Mouse (Mus musculus) stomach, embryonic 14.5 days (tissue): Measurements from ENCODE around the gene Cbs. TPM values are rescaled to one million over a fixed set of nuclear protein-coding genes. Genes with fewer than 3 reads are reported as not detected.

ENCODE experiments used
- ATAC-seq: fragments of 200-750 bp; cut with Nextera tagmentation; 2 replicates; pipeline ENCODE4 v1.8.0; 2017; ENCODE audit warnings: low read depth, moderate TSS enrichment; ENCODE audit not compliant: insufficient number of reproducible peaks, insufficient read depth, low FRiP score
- H3K27ac ChIP-seq: fragments of 300-500 bp; sonication (generic); 2 replicates; pipeline ENCODE4 v1.5.1; 2014; ENCODE audit warnings: mild to moderate bottlenecking, low read length, moderate library complexity, mixed read lengths
- H3K27me3 ChIP-seq: fragments of 300-500 bp; sonication (generic); 2 replicates; pipeline ENCODE4 v1.6.1; 2014; ENCODE audit warnings: low read length, control low read depth, mixed read lengths; ENCODE audit not compliant: control insufficient read depth, insufficient read depth
- H3K36me3 ChIP-seq: fragments of 300-500 bp; sonication (generic); 2 replicates; pipeline ENCODE4 v1.6.1; 2014; ENCODE audit warnings: mild to moderate bottlenecking, control low read depth, low read length, moderate library complexity, mixed read lengths; ENCODE audit not compliant: control insufficient read depth, insufficient read depth
- H3K4me1 ChIP-seq: fragments of 300-500 bp; sonication (generic); 2 replicates; pipeline ENCODE4 v1.6.1; 2014; ENCODE audit warnings: low read length, control low read depth, mixed read lengths; ENCODE audit not compliant: control insufficient read depth, insufficient read depth
- H3K4me2 ChIP-seq: fragments of 300-500 bp; sonication (generic); replicated peaks from 2 replicates; pipeline ENCODE4 v1.6.1; 2014; ENCODE audit warnings: low read depth, low read length, control low read depth
- H3K4me3 ChIP-seq: fragments of 300-500 bp; sonication (generic); 2 replicates; pipeline ENCODE4 v1.5.1; 2014; ENCODE audit warnings: low read depth, low read length, control low read depth
- H3K9ac ChIP-seq: fragments of 300-500 bp; sonication (generic); replicated peaks from 2 replicates; pipeline ENCODE4 v1.6.1; 2014; ENCODE audit warnings: low read depth, mild to moderate bottlenecking, control low read depth, low read length, moderate library complexity, mixed read lengths
- H3K9me3 ChIP-seq: fragments of 300-500 bp; sonication (generic); 2 replicates; pipeline ENCODE4 v1.6.1; 2016; ENCODE audit warnings: low read depth, low read length, control low read depth; ENCODE audit not compliant: control insufficient read depth
- WGBS: fragments of 180-500 bp; shearing (Covaris S2); extraction: QIAGEN DNeasy Blood & Tissue Kit; methylation state at CpG from one replicate; pipeline ENCODE4 v1.1.7; 2014; 5-methylcytosine and 5-hydroxymethylcytosine counted together
- microRNA-seq: library from miRNA; unstranded; fragments of <30 nt; microRNA quantifications from one replicate; pipeline ENCODE4, GENCODE M21; 2016
- polyA plus RNA-seq: library from polyadenylated mRNA; unstranded; fragments of >200 nt; fragmentation: Nextera tagmentation; extraction: Ambion mirVana; gene quantifications from 2 replicates; pipeline ENCODE4 v1.2.1, GENCODE M21; 2014

Cbs gene
- polyA plus RNA-seq, 1 experiment from 2014 or later: 1.3 TPM

GRCm38 (mm10) chr17:31559021-31559789 lies 77.8 kb downstream of the Cbs start:
- H3K9ac ChIP-seq: no peak overlapping the region
- H3K4me2 ChIP-seq: no peak overlapping the region
- H3K4me1 ChIP-seq: peaks cover 24% of the 10 kb centered on the region
- H3K4me3 ChIP-seq: no peak overlapping the region
- no peaks in the 10 kb centered on the region for H3K36me3 ChIP-seq
- no peaks in the 10 kb centered on the region for H3K9me3 ChIP-seq
- H3K27me3 ChIP-seq: no peaks in the 10 kb centered on the region
- WGBS: 88% methylated on average over 11 of the region's 11 CpGs
- no peak overlapping the region for H3K27ac ChIP-seq
- ATAC-seq: no peak

Small RNA genes lying within 50 kb of the gene (microRNA-seq; reads per million reads assigned to microRNA genes)
- not detected for gene Gm24970

Other genes starting within 250 kb of the Cbs start
- gene Wdr4, start 117.3 kb downstream of the Cbs start, polyA plus RNA-seq: 34.7 and 36.7 TPM in 2 replicates
- 296 and 346 TPM in 2 replicates for gene Ndufv3, start 117.1 kb downstream of the Cbs start, polyA plus RNA-seq
- 44.4 and 45.1 TPM in 2 replicates for gene Pknox1, start 72.5 kb downstream of the Cbs start, polyA plus RNA-seq
- 165 and 175 TPM in 2 replicates for gene U2af1, start 21.7 kb upstream of the Cbs start, polyA plus RNA-seq
- gene Cryaa, start 40.6 kb upstream of the Cbs start, polyA plus RNA-seq: not detected in 2 replicates
- gene Sik1, start 218.6 kb upstream of the Cbs start, polyA plus RNA-seq: 19.7 and 20.8 TPM in 2 replicates